Mouse (Mus musculus) kidney, adult 2 months (tissue): ENCODE measurements around the gene Acrbp. TPM values are rescaled to one million over a fixed set of nuclear protein-coding genes. Genes with fewer than 3 reads are reported as not detected.

Experiments used
- DNase-seq: peaks from one replicate; pipeline ENCODE4 v3.0.0; 2021
- H3K27ac ChIP-seq: fragments of 200-500 bp; 2 replicates; pipeline ENCODE4 v1.5.1; 2012; ENCODE audit warnings: low read depth, low read length, control low read depth, inconsistent platforms; ENCODE audit not compliant: insufficient read depth
- H3K27me3 ChIP-seq: fragments of 200-500 bp; replicated peaks from 2 replicates; pipeline ENCODE4 v1.6.1; 2012; ENCODE audit warnings: mild to moderate bottlenecking, moderate library complexity, low read length, inconsistent platforms; ENCODE audit not compliant: control insufficient read depth, insufficient read depth
- H3K36me3 ChIP-seq: fragments of 200-500 bp; 2 replicates; pipeline ENCODE4 v1.6.1; 2012; ENCODE audit warnings: mild to moderate bottlenecking, moderate library complexity, low read length, inconsistent platforms; ENCODE audit not compliant: control insufficient read depth, insufficient read depth
- H3K4me1 ChIP-seq: fragments of 200-500 bp; 2 replicates; pipeline ENCODE4 v1.6.1; 2011; ENCODE audit warnings: low read length; ENCODE audit not compliant: control insufficient read depth, insufficient read depth
- H3K4me3 ChIP-seq: fragments of 200-500 bp; 2 replicates; pipeline ENCODE4 v1.5.1; 2011; ENCODE audit warnings: mild to moderate bottlenecking, low read depth, low read length, control low read depth; ENCODE audit not compliant: insufficient read depth
- CTCF ChIP-seq: fragments of 200-500 bp; conservative IDR thresholded peaks from 2 replicates; pipeline ENCODE4 v1.5.1; 2011; ENCODE audit warnings: low read depth, mild to moderate bottlenecking, control low read depth, low read length, moderate library complexity, mixed read lengths; ENCODE audit not compliant: insufficient read depth, insufficient read length
- POLR2A ChIP-seq: fragments of 200-500 bp; IDR thresholded peaks from one replicate; pipeline ENCODE4 v1.6.1; 2011; ENCODE audit warnings: low read depth, low read length, control low read depth
- WGBS: fragments of 180-500 bp; shearing (Covaris S2); methylation state at CpG from one replicate; pipeline ENCODE4 v1.1.7; 2018; 5-methylcytosine and 5-hydroxymethylcytosine counted together
- polyA plus RNA-seq: library from polyadenylated mRNA; depleted of rRNA; stranded (reverse); fragments of >200 nt; gene quantifications from 2 replicates; pipeline ENCODE4 v1.2.3, GENCODE M21; 2012

Acrbp gene
- polyA plus RNA-seq, 1 experiment = 14.3 TPM

- H3K27ac ChIP-seq = peak within 1 kb of the TSS; percentile 95
- H3K36me3 ChIP-seq = peaks cover 2% of the 10 kb centered on the region; the same call in 1 of the 2 replicates
- peak; percentile 97 for DNase-seq
- WGBS = 2% methylated on average over 44 of the region's 45 CpGs
- peak; percentile 69 for TF ChIP-seq POLR2A
- TF ChIP-seq CTCF = no peak
- no peaks in the 10 kb centered on the region for H3K27me3 ChIP-seq
- peaks cover 23% of the 10 kb centered on the region for H3K4me1 ChIP-seq
- H3K4me3 ChIP-seq = peak within 1 kb of the TSS; percentile 99
Observed at GRCm38 (mm10) chr6:125095391-125096278, 46.1 kb downstream of the Acrbp start, which contains the start of gene Chd4. Chd4 (plus strand) TSS chr6:125095981.

DNA sequence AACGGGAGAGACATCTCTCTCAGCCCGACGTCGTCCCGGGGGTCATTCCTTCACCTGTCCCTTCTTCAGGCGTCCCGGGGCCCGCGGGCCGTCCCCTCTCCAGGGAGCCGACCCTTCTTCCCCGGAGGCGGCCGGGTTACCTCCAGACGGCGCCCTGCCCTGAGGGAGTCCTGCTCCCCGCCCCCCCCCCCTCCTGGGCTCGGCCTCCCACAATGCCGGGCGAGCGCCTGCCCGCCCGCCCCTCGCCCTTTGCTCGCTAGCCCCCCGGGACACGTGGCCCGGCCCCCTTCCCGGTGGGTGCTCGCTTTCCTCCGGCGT, 46.7 kb downstream of the Acrbp start:
- H3K4me3 ChIP-seq = peak overlapping the region; percentile 99
- H3K4me1 ChIP-seq = peaks cover 23% of the 10 kb centered on the region
- no peaks in the 10 kb centered on the region for H3K27me3 ChIP-seq
- no peak for DNase-seq
- peaks cover 4% of the 10 kb centered on the region; the same call in 1 of the 2 replicates for H3K36me3 ChIP-seq
- peak overlapping the region; percentile 95 for H3K27ac ChIP-seq
- TF ChIP-seq POLR2A (no peak), CTCF (no peak)
- under 1% methylated on average over 18 of the region's 32 CpGs for WGBS

- no peaks in the 10 kb centered on the region for H3K27me3 ChIP-seq
- H3K36me3 ChIP-seq = peaks cover 7% of the 10 kb centered on the region; the same call in 1 of the 2 replicates
- peaks cover 23% of the 10 kb centered on the region for H3K4me1 ChIP-seq
- H3K4me3 ChIP-seq = peak overlapping the region; percentile 99
- under 1% methylated on average over 43 of the region's 44 CpGs for WGBS
- H3K27ac ChIP-seq = peak overlapping the region; percentile 95
- peak; percentile 80 for DNase-seq
- TF ChIP-seq POLR2A (no peak), CTCF (no peak)
Observed at GRCm38 (mm10) chr6:125096597-125097345, 47.3 kb downstream of the Acrbp start.

- no peaks in the 10 kb centered on the region for H3K27me3 ChIP-seq
- H3K4me3 ChIP-seq = peak overlapping the region; percentile 99
- peaks cover 23% of the 10 kb centered on the region for H3K4me1 ChIP-seq
- H3K27ac ChIP-seq = peak overlapping the region; percentile 95
- DNase-seq = peak; percentile 44
- peaks cover 11% of the 10 kb centered on the region for H3K36me3 ChIP-seq
- TF ChIP-seq CTCF (no peak), POLR2A (no peak)
- 2% methylated on average over 12 of the region's 12 CpGs for WGBS
Observed at GRCm38 (mm10) chr6:125097346-125097689, 47.8 kb downstream of the Acrbp start.

GRCm38 (mm10) chr6:125097951-125098350, 48.5 kb downstream of the Acrbp start:
- Histone ChIP-seq H3K4me3 (peak overlapping the region; percentile 99), H3K27ac (no peak overlapping the region), H3K36me3 (peaks cover 13% of the 10 kb centered on the region), H3K4me1 (peaks cover 23% of the 10 kb centered on the region), H3K27me3 (no peaks in the 10 kb centered on the region)
- DNase-seq = no peak
- 23% methylated on average over 8 of the region's 8 CpGs for WGBS
- no peak for TF ChIP-seq CTCF
- TF ChIP-seq POLR2A = no peak

GRCm38 (mm10) chr6:125098513-125098912, 49.0 kb downstream of the Acrbp start:
- WGBS = 23% methylated on average over 3 of the region's 3 CpGs
- Histone ChIP-seq H3K4me1 (peaks cover 23% of the 10 kb centered on the region), H3K36me3 (peaks cover 13% of the 10 kb centered on the region), H3K4me3 (peak overlapping the region; percentile 99; the same call in 1 of the 2 replicates), H3K27me3 (no peaks in the 10 kb centered on the region), H3K27ac (no peak overlapping the region)
- peak; percentile 25 for DNase-seq
- no peak for TF ChIP-seq CTCF
- TF ChIP-seq POLR2A = no peak

DNA sequence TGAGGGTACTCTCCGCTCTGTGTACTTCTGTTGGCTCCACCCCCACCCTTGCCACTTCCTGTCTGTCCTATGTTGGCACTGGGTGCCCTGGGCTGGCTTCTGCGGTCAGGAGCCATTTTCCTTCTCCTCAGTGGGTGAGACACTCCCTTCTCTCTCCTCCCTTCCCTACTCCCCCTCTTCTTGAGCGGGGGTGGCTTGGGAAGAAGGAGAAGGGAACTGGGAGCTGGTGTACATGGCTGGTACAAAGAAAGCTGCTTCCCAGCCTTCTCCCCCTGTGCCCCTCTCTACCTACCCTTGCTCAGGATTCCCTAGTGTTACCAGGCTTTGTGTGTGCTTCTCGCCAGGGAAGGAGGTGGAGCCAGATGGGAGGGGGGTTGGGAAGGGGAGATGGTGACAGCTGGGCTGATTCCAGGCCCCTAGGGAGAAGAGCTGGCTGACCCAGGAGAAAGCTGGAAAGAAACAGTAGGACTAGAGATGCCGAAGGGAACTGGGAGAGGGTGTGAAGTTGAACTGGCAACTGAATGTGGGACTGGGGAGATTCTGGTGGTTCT, 50.0 kb downstream of the Acrbp start:
- Histone ChIP-seq H3K27ac (no peak overlapping the region), H3K4me3 (no peak overlapping the region), H3K27me3 (no peaks in the 10 kb centered on the region), H3K4me1 (peaks cover 23% of the 10 kb centered on the region), H3K36me3 (peaks cover 13% of the 10 kb centered on the region)
- WGBS = 17% methylated on average over 5 of the region's 5 CpGs
- DNase-seq = peak; percentile 44
- TF ChIP-seq POLR2A = no peak
- no peak for TF ChIP-seq CTCF
